32 mouse cellular contexts compared by ENCODE assay signal in the genomic region with DNA sequence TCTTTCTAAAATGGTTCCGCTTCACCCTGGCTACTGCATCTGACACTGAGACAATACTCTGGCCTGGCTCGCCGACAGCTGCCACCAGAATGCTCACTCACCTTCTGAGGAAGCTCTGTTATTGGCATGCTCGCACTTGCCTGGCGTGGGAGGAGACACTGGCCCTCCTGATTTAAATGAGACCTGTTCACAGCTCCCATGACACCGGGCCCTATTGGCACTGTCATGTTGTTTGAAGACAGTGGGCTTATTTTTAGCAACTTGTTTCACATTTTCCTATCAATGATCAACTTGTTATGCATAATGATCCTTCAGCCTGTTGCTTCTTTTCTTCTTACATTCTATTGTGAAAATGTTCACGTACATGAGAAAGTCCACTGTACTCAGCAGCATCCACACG.
"Had no signal": no experiment of that assay in that cellular context is flagged by ENCODE, and none has a peak within 500 bp of the region (broad histone marks: within the 10 kb centered on the region; RNA-seq: fewer than 3 reads in every experiment).

No protein-coding gene starts in this region.

- H3K9me3 ChIP-seq: limb, embryonic 10.5 days; limb, embryonic 12.5 days; limb, embryonic 13.5 days; limb, embryonic 15.5 days; liver, embryonic 12.5 days; liver, embryonic 13.5 days; liver, embryonic 15.5 days; lung, embryonic 15.5 days; megakaryocyte, embryonic 14.5 days; midbrain, embryonic 10.5 days; midbrain, embryonic 12.5 days; midbrain, embryonic 13.5 days; midbrain, embryonic 15.5 days; neural tube, embryonic 12.5 days had no signal

- H3K9ac ChIP-seq: limb, embryonic 12.5 days; limb, embryonic 13.5 days; limb, embryonic 15.5 days; liver, embryonic 12.5 days; liver, embryonic 13.5 days; liver, embryonic 14.5 days; liver, embryonic 15.5 days; liver, postnatal 0 days; lung, embryonic 14.5 days; lung, embryonic 15.5 days; midbrain, embryonic 12.5 days; midbrain, embryonic 13.5 days; midbrain, embryonic 15.5 days; neural tube, embryonic 12.5 days had no signal

- H3K4me3 ChIP-seq: limb, embryonic 10.5 days; limb, embryonic 12.5 days; limb, embryonic 13.5 days; limb, embryonic 15.5 days; liver, embryonic 12.5 days; liver, embryonic 13.5 days; liver, embryonic 15.5 days; lung, embryonic 15.5 days; megakaryocyte, embryonic 14.5 days; midbrain, embryonic 10.5 days; midbrain, embryonic 12.5 days; midbrain, embryonic 13.5 days; midbrain, embryonic 15.5 days; myocyte; neural tube, embryonic 12.5 days had no signal

- DNase-seq: left cerebral cortex, postnatal 4 days; liver; liver, embryonic 13.5 days; liver, postnatal 0 days; lung, adult 18-20 months; lung, adult 2 months; lung, embryonic 14.5 days; lung, postnatal 10 days; lung, postnatal 14 days; lung, postnatal 36 days; lung, postnatal 4 days; midbrain, embryonic 14.5 days had no signal

- H3K4me2 ChIP-seq: limb, embryonic 12.5 days; limb, embryonic 13.5 days; limb, embryonic 15.5 days; liver, embryonic 11.5 days; liver, embryonic 12.5 days; liver, embryonic 13.5 days; liver, embryonic 15.5 days; lung, embryonic 14.5 days; lung, embryonic 15.5 days; midbrain, embryonic 11.5 days; midbrain, embryonic 12.5 days; midbrain, embryonic 13.5 days; midbrain, embryonic 15.5 days; neural tube, embryonic 12.5 days had no signal

- H3K4me1 ChIP-seq: limb, embryonic 12.5 days had no signal

- ATAC-seq: liver, embryonic 12.5 days; liver, postnatal 0 days; lung, postnatal 0 days; midbrain, embryonic 13.5 days; midbrain, embryonic 15.5 days; midbrain, embryonic 16.5 days had no signal

- H3K36me3 ChIP-seq: midbrain, embryonic 15.5 days had no signal

- H3K27ac ChIP-seq: limb, embryonic 10.5 days; limb, embryonic 12.5 days; limb, embryonic 13.5 days; limb, embryonic 15.5 days; liver, embryonic 12.5 days; liver, embryonic 13.5 days; liver, embryonic 14.5 days; liver, embryonic 15.5 days; lung, embryonic 15.5 days; macrophage; midbrain, embryonic 10.5 days; midbrain, embryonic 12.5 days; midbrain, embryonic 13.5 days; midbrain, embryonic 15.5 days; neural tube, embryonic 12.5 days had no signal

- H3K27me3 ChIP-seq: limb, embryonic 12.5 days; limb, embryonic 13.5 days; limb, embryonic 15.5 days; liver, embryonic 12.5 days; liver, embryonic 13.5 days; liver, embryonic 15.5 days; lung, embryonic 15.5 days; midbrain, embryonic 12.5 days; midbrain, embryonic 13.5 days; midbrain, embryonic 15.5 days; neural tube, embryonic 12.5 days had no signal
